Mouse (Mus musculus) neutrophil, adult 5-6 weeks (primary cell): Measurements from ENCODE around the gene Hnrnpab. TPM values are rescaled to one million over a fixed set of nuclear protein-coding genes. Genes with fewer than 3 reads are reported as not detected.
A peak's percentile ranks its signal among the peaks of the same experiment; 100 is the strongest.

Experiments
- ATAC-seq: fragments of 151-379, 151-347 bp; 2 replicates; pipeline ENCODE4 v1.8.0; 2017; ENCODE audit warnings: mild to moderate bottlenecking, moderate TSS enrichment; ENCODE audit not compliant: insufficient number of reproducible peaks, poor library complexity, low FRiP score, severe bottlenecking; ENCODE audit errors: extremely low read depth
- total RNA-seq: library from RNA; stranded (forward); fragments of 200-1000 nt; gene quantifications from 2 replicates; pipeline ENCODE4 v1.2.3, GENCODE M21; 2017

Gene Hnrnpab
- total RNA-seq, 1 experiment from 2014 or later = 213 TPM

DNA sequence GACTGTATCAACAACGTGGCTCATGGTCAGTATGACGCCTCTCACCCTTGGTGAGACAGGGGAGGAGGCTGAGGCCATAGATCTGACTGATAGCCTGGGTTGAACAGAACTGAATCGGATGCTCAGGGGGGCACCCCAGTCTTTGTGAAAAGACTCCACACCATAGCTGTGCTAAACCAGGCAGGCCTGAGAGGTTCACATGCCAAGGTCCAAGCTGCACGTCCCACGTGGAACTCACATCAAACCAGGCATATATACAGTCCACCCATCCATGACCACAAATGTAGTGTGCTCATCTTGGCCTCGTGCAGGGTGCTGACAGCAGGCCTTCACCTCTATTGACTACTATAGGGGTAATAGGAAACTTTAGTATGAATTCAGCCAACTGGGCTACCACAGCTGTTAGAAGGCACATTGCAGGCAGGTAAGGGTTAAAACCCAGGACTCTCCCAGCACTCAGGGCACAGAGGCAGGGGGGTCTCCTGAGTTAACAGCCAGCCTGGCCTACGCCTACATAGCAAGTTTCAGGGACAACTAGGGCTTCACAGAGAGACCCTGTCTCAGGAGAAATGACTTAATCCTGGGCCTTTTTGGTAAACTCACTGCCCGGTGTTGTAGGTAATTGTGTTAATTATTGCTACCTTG lies 20.9 kb downstream of the Hnrnpab start:
- ATAC-seq = no peak

GRCm38 (mm10) chr11:51584431-51585248 lies 22.0 kb downstream of the Hnrnpab start, which contains the start of gene Phykpl:
Gene Phykpl (plus strand): TSS chr11:51584757.
- ATAC-seq = peak; percentile 88

DNA sequence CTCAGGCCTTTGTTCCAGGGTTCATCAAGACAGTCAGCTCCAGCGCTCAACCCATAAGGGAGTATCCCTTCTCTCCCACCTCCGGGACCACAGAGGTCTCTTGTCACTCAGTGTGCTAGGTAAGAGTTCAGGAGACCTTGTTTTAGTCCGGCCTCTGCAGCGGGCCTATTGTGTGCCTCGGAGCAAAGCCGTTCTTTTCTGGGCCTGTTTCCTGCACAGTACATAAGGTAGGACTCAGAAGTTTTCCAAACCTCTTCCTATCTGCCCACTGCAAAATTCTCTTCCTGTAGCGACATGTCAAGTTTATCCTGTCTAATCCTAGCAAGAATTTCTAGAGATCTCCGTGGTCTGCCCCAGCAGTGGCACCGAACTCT lies 22.6 kb downstream of the Hnrnpab start:
- ATAC-seq = no peak

DNA sequence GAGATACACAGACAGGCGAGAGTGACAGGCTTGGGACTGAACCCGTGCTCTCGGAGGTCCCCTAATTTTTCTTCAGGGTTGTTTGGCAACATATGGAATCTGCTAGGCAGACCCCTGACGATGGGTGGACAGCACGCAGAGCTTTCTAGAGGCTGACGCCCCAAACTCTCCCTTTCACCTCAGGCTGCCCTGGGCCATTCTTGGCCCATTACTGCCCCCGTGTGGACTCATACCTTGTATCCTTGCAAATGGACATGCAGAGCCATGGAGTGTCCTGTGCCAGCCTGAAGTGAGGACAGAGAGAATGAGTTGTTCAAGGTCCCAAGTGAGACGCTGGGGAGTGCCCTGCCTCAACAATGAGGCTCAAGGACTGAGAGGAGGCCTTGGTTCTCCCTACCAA lies 23.9 kb downstream of the Hnrnpab start:
- peak; percentile 55 for ATAC-seq

GRCm38 (mm10) chr11:51579024-51579423 lies 27.6 kb downstream of the Hnrnpab start:
- ATAC-seq = no peak

DNA sequence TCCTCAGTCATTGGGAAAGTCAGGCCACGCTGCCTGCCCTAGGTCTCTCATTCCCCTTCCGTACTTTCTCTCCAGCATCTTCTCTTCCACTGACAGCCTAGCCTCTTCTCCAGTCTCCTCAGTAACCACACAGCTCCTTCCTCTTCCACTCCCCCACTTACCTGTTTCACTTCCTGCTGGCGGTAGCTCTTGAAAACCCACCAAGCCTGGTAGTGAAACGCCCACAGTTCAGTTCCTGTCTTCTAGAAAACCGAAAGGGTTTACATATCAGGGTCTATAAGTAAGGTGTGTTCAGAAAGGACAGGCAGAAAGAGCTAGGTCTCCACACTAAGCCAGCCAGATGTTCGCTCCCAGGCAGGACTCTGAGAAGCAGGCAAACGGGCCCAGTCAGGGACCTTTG lies 29.1 kb downstream of the Hnrnpab start:
- peak; percentile 83 for ATAC-seq

DNA sequence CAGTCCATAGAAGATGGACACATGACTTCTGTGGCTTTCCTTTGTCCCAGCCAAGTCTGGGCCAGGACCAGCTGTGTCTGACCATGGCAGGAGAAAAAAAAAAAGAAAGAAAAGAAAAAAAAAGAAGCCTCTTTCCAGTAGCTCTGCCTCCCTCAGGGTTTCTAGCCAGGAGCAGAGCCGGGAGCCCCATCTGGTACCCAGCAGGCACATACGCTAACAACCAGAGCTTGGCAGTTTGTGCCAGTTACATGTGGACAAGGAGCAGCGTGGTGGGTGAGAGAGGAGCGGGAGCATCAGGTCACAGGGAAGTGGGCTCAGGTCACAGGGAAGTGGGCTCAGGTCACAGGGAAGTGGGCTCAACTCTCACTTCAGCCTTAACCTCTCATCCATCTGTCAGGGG lies 30.2 kb downstream of the Hnrnpab start:
- ATAC-seq = no peak

DNA sequence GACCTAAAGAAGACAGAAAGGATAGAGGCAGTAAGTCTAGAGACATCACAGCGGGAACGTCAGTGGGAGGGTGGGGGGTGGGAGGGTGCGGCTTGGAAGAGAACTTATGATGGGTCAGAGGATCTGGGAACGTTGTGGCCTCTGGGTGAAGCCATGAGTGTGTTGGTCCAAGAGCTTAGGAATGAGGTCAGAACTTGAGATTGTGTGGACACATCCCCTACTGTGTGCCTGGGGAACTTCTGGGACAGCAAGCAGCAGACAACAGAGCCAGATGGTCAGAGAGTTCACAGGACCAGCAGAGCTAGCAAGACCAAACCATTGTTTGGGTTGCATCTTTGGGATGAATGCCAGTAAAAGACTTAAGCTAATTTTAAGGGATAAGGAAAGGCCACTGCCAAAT lies 37.8 kb downstream of the Hnrnpab start:
- ATAC-seq = no peak

- no peak for ATAC-seq
Observed at GRCm38 (mm10) chr11:51565951-51566350, 40.7 kb downstream of the Hnrnpab start.

DNA sequence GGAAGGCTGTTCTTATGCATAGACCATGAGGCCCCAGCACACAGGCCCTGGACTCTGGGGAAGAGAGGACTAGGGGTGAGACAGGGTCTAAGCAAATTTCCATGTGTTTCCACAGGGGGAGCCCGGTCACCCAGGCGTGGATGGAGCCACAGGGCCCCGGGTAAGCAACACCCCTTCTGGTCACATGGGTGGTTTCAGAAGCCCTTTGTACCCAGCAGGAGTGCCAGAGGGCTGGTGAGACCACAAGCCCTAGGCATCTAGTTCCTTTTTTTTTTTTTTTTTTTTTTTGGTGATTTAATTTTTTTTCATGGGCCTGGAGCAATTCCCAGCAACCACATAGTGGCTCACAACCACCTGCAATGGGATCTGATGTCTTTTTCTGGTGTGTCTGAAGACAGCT lies 41.6 kb downstream of the Hnrnpab start:
- ATAC-seq = 0 out of 2 replicates have a peak, but pooled peaks have one; percentile 27

- no peak for ATAC-seq
Observed at GRCm38 (mm10) chr11:51563276-51563675, 43.4 kb downstream of the Hnrnpab start.

- no peak for ATAC-seq
Observed at GRCm38 (mm10) chr11:51555066-51555465, 51.6 kb downstream of the Hnrnpab start.

DNA sequence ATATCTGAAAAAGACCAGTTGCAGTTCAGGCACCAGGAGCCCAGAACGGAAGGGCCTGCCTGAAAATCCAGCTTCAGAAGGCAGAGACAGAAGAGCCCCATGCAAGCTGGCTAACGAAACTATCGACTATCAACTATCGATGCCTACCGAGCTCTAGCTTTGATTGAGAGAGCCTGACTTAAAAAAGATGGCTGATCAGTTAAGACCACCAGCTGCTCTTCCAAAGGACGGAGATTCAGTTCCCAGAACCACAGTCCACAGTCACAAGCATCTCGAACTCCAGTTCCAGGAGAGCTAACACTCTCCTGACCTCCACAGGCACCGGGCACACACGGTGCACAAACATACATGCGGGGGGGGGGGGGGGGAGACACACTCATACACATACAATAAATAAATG lies 52.1 kb downstream of the Hnrnpab start:
- ATAC-seq = no peak

- no peak for ATAC-seq
Observed at GRCm38 (mm10) chr11:51552091-51552490, 54.6 kb downstream of the Hnrnpab start.

DNA sequence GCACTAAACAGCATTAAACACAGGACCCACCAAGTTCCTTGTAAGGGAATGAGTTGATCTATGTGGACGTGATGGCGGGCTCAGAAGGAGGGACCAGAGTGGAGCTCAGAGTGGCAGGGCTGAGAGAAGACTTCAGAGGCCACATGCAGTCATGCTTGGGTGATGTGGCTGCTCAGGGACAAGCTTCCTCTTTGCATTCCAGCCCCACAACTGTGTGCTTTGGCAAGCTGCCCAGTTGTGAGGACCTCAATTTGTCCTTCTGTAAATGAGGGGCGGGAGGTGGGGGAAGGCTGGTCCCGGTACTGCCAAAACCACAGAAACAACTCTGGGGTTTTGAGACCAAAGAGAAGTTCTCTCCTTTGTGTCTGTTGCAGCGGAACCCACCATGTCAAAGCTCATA lies 55.4 kb downstream of the Hnrnpab start:
- ATAC-seq = 0 out of 2 replicates have a peak, but pooled peaks have one; percentile 10

Other genes with a start within 250 kb of the Hnrnpab start
- 21.3 and 23.7 TPM in 2 replicates for gene Phykpl, start 22.1 kb downstream of the Hnrnpab start, total RNA-seq
- gene Nhp2, start 12.9 kb upstream of the Hnrnpab start, total RNA-seq = 18.5 and 18.8 TPM in 2 replicates
- gene Rmnd5b, start 29.0 kb upstream of the Hnrnpab start, total RNA-seq = 28.7 and 31.8 TPM in 2 replicates
- 12.3 and 12.5 TPM in 2 replicates for gene N4bp3, start 44.0 kb upstream of the Hnrnpab start, total RNA-seq
- gene D930048N14Rik, start 44.1 kb upstream of the Hnrnpab start, total RNA-seq = 1.4 and 2.7 TPM in 2 replicates
- 7.7 and 8.6 TPM in 2 replicates for gene 0610009B22Rik, start 82.0 kb upstream of the Hnrnpab start, total RNA-seq
- gene Sec24a, start 156.8 kb upstream of the Hnrnpab start, total RNA-seq = 9.9 and 10.7 TPM in 2 replicates
- gene Sar1b, start 156.8 kb upstream of the Hnrnpab start, total RNA-seq = 20.6 and 26.4 TPM in 2 replicates